Mouse (Mus musculus) brain, embryonic 14.5 days (tissue): ENCODE results near the gene Ptgs1. TPM values are rescaled to one million over a fixed set of nuclear protein-coding genes. Genes with fewer than 3 reads are reported as not detected.
"Not testable (repeated sequence)": the region's sequence is repeated elsewhere in the genome, so short reads cannot be mapped to it uniquely, and the experiment has no call there.

ENCODE experiments used
- DNase-seq: peaks from one replicate; pipeline ENCODE4 v3.0.0-alpha.2; 2011; ENCODE audit warnings: low read depth
- CTCF ChIP-seq: fragments of 200-500 bp; IDR thresholded peaks from 2 replicates; pipeline ENCODE4 v1.5.1; 2012; ENCODE audit warnings: inconsistent platforms, mild to moderate bottlenecking, moderate library complexity, borderline replicate concordance; ENCODE audit not compliant: insufficient read depth, insufficient read length; ENCODE audit errors: extremely low read depth
- POLR2A ChIP-seq: fragments of 200-500 bp; IDR thresholded peaks from 2 replicates; pipeline ENCODE4 v1.6.1; 2012; ENCODE audit warnings: mild to moderate bottlenecking, inconsistent platforms, borderline replicate concordance; ENCODE audit not compliant: poor library complexity, insufficient read depth, insufficient read length, severe bottlenecking; ENCODE audit errors: extremely low read depth
- polyA plus RNA-seq: library from polyadenylated mRNA; depleted of rRNA; stranded (reverse); fragments of >200 nt; gene quantifications from 2 replicates; pipeline ENCODE4 v1.2.3, GENCODE M21; 2012; rRNA removed

The Ptgs1 gene
- 2.3 and 3.0 TPM in 2 replicates for polyA plus RNA-seq

DNA sequence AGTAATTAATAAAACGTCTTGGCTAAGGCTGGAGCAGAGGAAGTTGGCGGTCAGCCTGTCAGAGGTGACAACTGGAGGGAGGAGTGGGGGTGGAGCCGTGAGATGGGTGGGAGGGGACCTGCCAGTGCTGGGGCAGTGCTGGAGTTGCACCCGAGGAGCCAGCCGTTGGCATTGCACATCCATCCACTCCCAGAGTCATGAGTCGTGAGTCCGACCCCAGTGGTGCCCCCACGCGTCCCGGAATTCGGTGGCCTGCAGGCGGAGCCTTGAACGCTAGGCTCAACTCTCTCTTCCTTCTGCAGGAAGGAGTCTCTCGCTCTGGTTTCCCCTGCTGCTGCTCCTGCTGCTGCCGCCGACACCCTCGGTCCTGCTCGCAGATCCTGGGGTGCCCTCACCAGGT is at the start of gene Ptgs1:
Ptgs1 (plus strand) TSS at position 61 of the 400 bp plus-strand sequence.
- TF ChIP-seq POLR2A (no peak), CTCF (0 out of 2 replicates have a peak, but pooled peaks have one; percentile 10)
- peak; percentile 38 for DNase-seq

DNA sequence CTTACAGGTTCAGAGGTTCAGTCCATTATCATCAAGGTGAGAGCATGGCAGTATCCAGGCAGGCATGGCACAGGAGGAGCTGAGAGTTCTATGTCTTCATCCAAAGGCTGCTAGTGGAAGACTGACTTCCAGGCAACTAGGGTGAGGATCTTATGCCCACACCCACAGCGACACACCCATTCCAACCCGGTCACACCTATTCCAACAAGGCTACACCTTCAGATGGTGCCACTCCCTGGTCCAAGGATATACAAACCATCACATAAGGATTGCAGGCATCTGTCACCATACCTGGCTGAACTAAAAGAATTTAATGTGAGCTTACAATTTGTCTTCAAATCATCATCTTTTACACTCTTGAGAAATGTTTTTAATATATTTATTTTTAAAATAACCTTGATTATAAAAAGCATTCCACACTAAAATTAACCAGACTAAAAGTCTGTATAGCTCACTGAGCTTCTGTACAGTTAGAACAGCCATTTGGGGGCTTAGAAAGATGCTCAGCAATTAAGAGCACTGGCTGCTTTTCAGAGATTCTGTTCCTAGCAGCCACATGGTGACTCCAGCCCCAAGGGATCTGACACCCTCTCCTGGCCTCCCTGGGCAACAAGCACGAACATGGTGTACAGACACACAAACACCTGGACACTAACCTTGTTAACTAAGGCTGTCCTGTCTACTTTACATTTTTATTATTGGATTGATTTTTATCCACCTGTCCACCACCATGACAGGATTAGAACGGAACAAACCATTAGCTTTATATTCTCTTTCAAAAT is 48.4 kb upstream of the Ptgs1 start:
- not testable (repeated sequence) for DNase-seq

DNA sequence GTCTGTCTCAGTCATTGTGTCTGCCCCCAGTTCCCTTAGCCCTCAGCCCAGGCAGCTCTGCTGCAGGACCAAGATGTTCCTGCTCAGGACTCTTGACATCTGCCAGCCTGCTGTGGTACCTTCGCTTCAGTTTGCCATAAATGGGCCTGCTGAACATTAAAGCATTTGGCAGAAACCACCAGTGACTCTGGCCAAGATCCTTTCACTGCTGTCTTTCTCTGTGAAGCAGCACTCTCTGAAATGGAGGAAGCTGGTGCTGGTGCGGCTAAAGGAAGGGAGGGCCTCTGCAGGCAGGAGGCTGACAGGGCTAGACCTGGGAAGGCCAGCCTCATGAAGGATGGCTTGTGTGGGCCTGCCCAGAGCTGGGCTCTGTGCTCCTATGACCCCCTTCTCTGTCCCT is 46.9 kb upstream of the Ptgs1 start:
- TF ChIP-seq CTCF = no peak
- TF ChIP-seq POLR2A = no peak
- DNase-seq = peak; percentile 58

DNA sequence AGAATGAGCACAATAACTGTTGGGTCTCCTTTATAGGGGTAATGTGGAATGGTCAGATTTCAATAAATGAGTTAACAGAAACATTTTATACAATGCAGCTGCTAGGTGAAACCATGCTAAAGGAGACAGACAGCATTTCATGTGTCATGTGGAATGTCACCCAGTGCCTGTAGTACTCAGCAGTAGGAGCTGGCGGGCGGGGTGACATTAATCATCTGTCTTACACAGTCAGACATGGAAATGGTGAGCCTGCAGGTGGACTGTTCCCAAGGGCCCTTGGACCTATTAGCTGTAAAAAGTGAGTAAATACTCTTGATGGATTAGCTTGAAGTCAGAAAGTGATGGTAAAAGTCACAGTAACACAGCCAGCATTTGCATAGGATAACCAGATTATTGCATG is 46.0 kb upstream of the Ptgs1 start:
- no peak for TF ChIP-seq POLR2A
- TF ChIP-seq CTCF = no peak

DNA sequence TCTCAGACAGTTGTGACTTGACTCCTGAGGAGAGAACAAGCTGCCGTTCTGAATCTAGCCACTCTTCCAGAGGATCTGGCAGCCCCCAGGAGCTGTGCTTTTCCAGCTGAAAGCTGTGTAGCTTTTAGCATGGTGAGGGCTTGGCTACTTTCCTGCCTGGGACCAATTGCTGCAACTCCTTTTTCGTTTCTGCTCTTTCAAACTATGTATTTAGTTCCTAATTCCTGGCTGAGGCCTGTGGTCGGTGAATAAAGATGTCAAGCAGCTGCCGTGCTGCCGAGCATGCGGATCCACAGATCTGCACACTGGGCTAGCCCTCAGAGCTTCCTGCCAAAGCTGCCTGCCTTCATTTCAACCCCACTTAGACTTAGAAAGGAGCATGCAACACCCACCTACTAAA is 45.4 kb upstream of the Ptgs1 start:
- DNase-seq = no peak
- no peak for TF ChIP-seq POLR2A
- TF ChIP-seq CTCF = no peak

More for the DNA sequence above, 46.0 kb upstream of the Ptgs1 start:
- no peak for DNase-seq

DNA sequence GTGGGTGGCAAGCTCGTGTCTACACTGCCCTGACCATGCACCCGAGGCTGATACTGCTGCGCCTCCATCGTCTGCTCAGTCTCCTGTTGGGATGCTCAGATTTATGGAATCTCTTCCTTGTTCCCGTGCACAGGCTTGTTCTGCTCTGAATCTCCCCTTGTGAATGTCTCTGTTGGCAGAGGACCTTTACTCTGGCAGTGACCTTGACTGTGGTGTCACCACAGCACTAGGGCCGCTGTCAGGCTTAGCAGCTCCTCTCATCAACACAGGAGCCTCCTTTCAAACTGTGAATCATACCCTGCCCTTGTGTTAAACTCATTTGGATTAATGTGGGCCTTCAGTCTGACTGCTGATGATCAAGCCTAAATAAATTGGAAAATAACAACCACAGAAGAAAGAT is 41.0 kb upstream of the Ptgs1 start:
- not testable (repeated sequence) for DNase-seq

DNA sequence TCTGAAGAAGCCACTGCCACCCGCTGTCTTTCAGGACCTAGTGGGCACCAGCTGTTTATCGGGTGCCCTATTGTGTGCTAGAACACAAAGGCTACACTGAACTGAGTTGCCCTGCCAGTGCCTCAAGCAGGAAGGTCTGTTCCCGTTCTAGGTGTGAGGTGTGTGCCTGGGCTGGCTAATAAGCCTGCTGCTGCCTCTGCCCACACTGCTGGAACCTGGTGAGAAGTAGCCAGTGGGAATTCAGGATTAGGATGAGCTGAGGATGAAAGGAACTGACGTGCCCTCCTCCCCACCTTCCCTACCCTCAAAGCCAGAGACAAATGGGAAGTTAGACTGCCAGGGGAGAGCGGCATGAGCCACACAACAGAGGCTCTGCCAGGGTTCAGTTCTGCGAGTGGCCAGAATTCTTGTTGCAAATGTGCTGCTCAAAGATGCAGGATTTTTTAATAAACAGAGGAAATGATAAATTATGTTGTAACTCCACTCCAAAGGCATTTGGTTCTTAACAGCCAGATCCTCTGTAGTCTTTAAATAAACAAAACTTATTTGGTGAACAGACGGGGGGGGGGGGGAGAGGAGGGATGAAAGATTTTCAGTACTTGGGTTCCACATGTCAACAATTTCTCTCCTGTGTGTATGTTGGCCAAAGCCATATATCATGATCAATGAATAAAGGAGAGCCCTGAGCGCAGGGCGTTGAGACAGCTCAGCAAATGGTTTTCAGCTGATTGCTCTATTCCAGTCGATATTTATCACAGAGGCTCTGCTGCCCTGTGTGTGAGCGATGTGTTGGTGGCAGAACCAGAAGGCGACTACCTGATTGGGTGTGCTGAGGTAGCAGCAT is 38.9 kb upstream of the Ptgs1 start:
- DNase-seq = no peak
- TF ChIP-seq CTCF (no peak), POLR2A (no peak)

DNA sequence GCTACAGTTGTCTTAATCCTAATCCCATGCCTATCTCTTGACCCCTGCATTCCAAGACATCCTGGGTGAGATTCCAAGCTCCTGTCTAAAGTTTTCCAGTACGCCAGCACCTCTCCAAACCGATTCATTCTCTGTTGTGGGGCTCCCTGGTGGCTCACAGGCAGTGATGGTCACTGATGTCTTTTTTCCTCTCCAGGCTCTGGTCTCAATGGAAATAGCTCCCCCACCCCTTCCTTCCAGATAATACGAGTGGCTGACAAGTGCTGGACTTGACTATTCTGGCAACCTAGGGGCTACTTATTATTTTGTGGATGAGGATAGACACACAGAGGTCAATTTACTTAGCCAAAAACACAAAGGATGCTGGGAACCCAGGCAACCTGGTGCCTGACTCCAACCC is 33.2 kb upstream of the Ptgs1 start:
- no peak for TF ChIP-seq CTCF
- no peak for TF ChIP-seq POLR2A
- no peak for DNase-seq

DNA sequence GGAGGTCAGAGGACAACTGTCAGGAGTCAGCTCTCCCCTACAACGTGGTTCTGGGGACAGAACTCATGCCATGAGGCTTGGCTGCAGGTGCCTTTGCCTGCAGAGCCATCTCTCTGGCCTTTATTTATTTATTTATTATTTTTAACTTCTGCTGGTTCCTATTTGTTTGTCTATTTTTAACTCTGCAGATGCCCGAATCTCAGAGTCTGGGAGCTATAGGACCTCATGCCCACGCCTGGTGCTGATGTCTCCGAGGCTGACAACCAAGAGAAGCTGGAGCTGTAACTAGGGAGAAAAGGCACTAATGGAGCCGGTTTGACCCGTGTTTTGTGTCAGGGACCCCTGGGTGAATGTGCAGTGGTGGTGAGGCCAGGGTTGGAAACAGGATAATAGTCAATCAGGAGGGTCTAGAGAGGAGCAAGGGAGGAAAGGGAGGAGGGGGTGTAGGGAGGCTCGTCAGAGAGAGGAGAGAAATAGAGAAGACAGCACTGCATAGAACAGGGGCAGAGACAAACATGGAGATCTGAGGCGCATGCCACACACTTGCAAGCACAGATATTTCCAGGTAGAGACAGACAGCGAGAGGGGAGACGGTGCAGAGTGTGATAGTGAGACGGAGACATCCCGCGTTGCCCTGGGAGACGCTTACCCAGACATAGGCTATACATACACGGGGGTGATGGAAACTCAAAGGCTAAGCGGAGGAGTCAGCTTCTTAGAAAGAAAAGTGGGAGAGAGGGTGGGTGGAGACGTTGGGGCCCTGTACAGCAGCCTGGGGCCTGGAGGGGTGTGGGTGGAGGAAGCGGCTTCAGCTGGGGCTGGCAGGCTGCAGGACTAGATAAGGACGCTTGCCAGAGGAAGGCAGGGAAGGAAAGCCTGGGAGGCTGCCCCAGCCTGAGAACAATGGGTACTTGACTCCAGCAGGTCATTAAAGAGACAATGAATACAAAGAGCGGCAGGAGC is 32.0 kb upstream of the Ptgs1 start:
- DNase-seq = peak; percentile 68

DNA sequence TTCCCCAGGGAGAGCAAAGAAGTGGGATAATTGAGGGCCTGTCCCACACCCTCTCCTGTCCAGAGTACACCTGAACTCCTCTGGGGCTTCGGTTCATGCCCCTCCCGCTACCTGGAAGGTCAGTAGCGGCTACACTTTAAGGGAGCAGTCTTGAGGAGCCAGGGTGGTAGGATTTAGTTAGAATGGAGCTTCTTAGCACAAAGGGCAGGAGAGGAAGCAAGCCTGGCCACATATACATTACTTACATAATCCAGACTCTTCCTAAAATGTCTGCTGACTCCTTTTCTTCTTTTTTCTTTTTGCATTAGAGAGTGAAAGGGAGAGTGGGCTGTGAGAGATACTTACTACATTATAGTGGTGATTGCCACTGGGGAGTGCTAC is 31.4 kb upstream of the Ptgs1 start:
- no peak for TF ChIP-seq CTCF
- TF ChIP-seq POLR2A = no peak
- DNase-seq = no peak

More for the DNA sequence above, 32.0 kb upstream of the Ptgs1 start:
- TF ChIP-seq POLR2A = no peak
- no peak for TF ChIP-seq CTCF

DNA sequence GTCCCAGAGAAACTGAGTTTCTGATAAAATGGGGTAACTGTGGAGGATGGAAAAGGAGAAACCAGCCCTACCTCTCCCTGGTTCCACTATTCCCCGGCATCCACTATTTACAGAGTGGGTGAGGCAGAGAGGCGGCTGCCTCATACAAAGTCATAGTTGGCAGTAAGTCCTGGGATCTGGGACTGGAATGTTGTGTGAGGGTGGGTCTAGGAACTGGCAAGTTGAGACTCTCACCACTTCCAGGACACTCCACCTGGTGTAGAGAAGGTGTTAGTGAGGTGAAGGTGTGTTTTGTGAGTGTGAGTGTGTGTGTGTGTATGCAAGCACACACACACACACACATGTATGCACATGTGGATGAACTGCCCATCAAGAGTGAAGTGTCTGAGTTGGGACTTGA is 29.4 kb upstream of the Ptgs1 start:
- no peak for TF ChIP-seq POLR2A
- TF ChIP-seq CTCF = no peak
- DNase-seq = no peak
